Mouse (Mus musculus) olfactory bulb, adult 2 months (tissue): Measurements from ENCODE around the gene Aco1.

Experiments
- CTCF ChIP-seq: fragments of 200-500 bp; IDR thresholded peaks from 2 replicates; pipeline ENCODE4 v1.5.1; 2012; ENCODE audit warnings: low read depth, mild to moderate bottlenecking, low read length, moderate library complexity; ENCODE audit not compliant: insufficient read depth
- POLR2A ChIP-seq: fragments of 200-500 bp; IDR thresholded peaks from 2 replicates; pipeline ENCODE4 v1.6.1; 2012; ENCODE audit warnings: mild to moderate bottlenecking, low read depth, low read length, moderate library complexity; ENCODE audit not compliant: insufficient read depth

GRCm38 (mm10) chr4:40217910-40218309 is 75.0 kb downstream of the Aco1 start:
- TF ChIP-seq CTCF (no peak), POLR2A (no peak)
